ENCODE assay signal across 9 mouse cellular contexts in the genomic region with DNA sequence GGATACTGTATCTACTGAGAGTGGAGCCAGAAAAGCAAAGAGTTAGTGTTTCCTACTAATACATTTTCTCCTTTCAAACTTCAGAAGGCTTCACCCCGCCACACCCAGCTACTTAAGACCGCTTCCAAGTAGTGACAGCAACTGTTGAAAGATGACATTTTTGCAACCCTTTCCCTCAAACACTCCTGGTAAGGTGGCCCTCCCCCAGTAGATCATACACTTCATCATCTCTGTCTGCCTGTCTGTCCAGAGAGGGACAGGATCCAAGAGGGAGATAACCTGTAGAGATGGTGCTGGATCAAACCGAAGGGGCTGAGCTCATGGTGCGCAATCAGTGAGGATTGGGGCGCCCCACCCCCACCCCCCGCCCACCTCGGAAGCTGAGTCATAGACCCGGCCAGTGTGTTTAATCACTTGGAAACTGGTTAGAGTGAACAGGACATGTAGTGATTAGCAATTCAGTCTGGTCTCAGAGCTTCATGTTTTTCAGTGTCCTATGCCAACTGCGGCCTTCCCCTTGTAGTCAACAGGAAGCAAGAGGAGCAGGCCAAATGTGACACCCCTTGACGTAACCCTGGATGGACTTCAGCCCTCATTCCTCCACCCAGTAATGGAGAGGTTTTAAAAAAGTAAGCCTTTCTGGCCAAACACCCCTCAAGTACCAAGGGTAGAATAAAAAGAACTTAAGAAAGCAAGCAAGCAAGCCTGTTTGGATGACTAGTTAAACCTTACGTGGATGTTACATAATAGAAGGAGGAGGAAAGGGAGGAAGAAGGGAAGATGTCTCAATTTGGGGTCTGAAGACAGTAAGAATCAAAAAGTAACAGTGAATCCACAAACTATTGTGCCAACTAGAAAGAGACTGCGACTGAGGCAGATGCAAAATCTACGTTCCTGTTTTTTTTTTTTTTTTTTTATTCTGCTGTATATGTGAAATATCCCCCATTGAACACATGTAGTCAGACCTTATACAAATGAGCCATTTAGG.
DNase-seq lines count a peak whose midpoint lies in the region; ATAC-seq and TF ChIP-seq lines count a peak whose summit lies in the region.
"Had no signal": no experiment of that assay in that cellular context is flagged by ENCODE, and none has a peak within 500 bp of the region (broad histone marks: within the 10 kb centered on the region; RNA-seq: fewer than 3 reads in every experiment).

No protein-coding gene starts in this region.

- no peak overlapping the region for H3K9ac ChIP-seq in kidney, postnatal 0 days (ENCODE audit: low read depth, low read length)
- H3K9ac ChIP-seq in heart, embryonic 12.5 days, result no peak overlapping the region
- H3K9ac ChIP-seq in liver, postnatal 0 days (replicated peaks), result no peak overlapping the region
- H3K9ac ChIP-seq: liver, embryonic 15.5 days had no signal

- H3K4me3 ChIP-seq in kidney, postnatal 0 days (replicated peaks; ENCODE audit: low read depth, low read length), result no peak overlapping the region
- no peak overlapping the region for H3K4me3 ChIP-seq in heart, embryonic 12.5 days
- H3K4me3 ChIP-seq in liver, postnatal 0 days (ENCODE audit: low read depth, low read length), result no peak overlapping the region
- H3K4me3 ChIP-seq: liver, embryonic 15.5 days had no signal

- H3K27me3 ChIP-seq in kidney, postnatal 0 days (ENCODE audit: insufficient read depth, low read length), result no peaks in the 10 kb centered on the region
- H3K27me3 ChIP-seq in heart, embryonic 12.5 days (replicated peaks), result no peaks in the 10 kb centered on the region
- H3K27me3 ChIP-seq in liver, postnatal 0 days (ENCODE audit: insufficient read depth, low read length), result no peaks in the 10 kb centered on the region
- H3K27me3 ChIP-seq: liver, embryonic 15.5 days had no signal

- no peak for DNase-seq in kidney, postnatal 0 days (ENCODE audit: low spot score)
- no peak for DNase-seq in kidney, postnatal 14 days
- DNase-seq in R1 (ENCODE audit: low read depth, low spot score), result peak; percentile 52
- no peak for DNase-seq in liver, postnatal 0 days
- no peak for DNase-seq in thymus, postnatal 0 days (ENCODE audit: low spot score)

- no peak overlapping the region for H3K27ac ChIP-seq in kidney, postnatal 0 days
- H3K27ac ChIP-seq in heart, embryonic 12.5 days (ENCODE audit: poor library complexity, severe bottlenecking), result no peak overlapping the region
- no peak overlapping the region for H3K27ac ChIP-seq in liver, postnatal 0 days (ENCODE audit: low read depth)
- H3K27ac ChIP-seq: liver, embryonic 15.5 days had no signal

- no peak for TF ChIP-seq CTCF in kidney, postnatal 0 days (IDR thresholded peaks at IDR 0.05; ENCODE audit: low read depth)
- TF ChIP-seq CTCF in liver, postnatal 0 days (IDR thresholded peaks at IDR 0.05; ENCODE audit: low read depth), result no peak

- WGBS in kidney, postnatal 0 days, result 75% methylated on average over 13 of the region's 13 CpGs
- whole genome bisulfite sequencing in heart, embryonic 12.5 days, result 62% methylated on average over 13 of the region's 13 CpGs
- WGBS in liver, postnatal 0 days (ENCODE audit: insufficient replicate concordance), result 68% methylated on average over 13 of the region's 13 CpGs

- H3K36me3 ChIP-seq in kidney, postnatal 0 days (ENCODE audit: insufficient read depth, low read length), result no peaks in the 10 kb centered on the region
- H3K36me3 ChIP-seq in heart, embryonic 12.5 days, result no peaks in the 10 kb centered on the region
- H3K36me3 ChIP-seq in liver, postnatal 0 days (replicated peaks; ENCODE audit: insufficient read depth, low read length), result no peaks in the 10 kb centered on the region
- H3K36me3 ChIP-seq: liver, embryonic 15.5 days had no signal

- H3K4me2 ChIP-seq in kidney, postnatal 0 days (ENCODE audit: low read length), result 0 out of 2 replicates have a peak overlapping the region, but pooled peaks have one; percentile 31
- H3K4me2 ChIP-seq in heart, embryonic 12.5 days, result peak overlapping the region; percentile 54
- no peak overlapping the region for H3K4me2 ChIP-seq in liver, postnatal 0 days (ENCODE audit: low read depth, low read length)
- H3K4me2 ChIP-seq: liver, embryonic 15.5 days had no signal

- no peak for TF ChIP-seq EP300 in liver, postnatal 0 days (IDR thresholded peaks at IDR 0.05; ENCODE audit: low read depth)

- ATAC-seq in kidney, postnatal 0 days (replicated peaks; ENCODE audit: low FRiP score, low read depth), result no peak
- peak; percentile 33 for ATAC-seq in heart, embryonic 12.5 days (ENCODE audit: insufficient number of reproducible peaks, low FRiP score)
- ATAC-seq in megakaryocyte, adult 5-6 weeks (ENCODE audit: poor library complexity, severe bottlenecking), result peak; percentile 61
- no peak for ATAC-seq in frontal cortex, adult (ENCODE audit: low TSS enrichment)
- ATAC-seq in liver, postnatal 0 days, result no peak

- H3K4me1 ChIP-seq in kidney, postnatal 0 days (replicated peaks; ENCODE audit: insufficient read depth, low read length), result no peaks in the 10 kb centered on the region
- peaks cover 12% of the 10 kb centered on the region for H3K4me1 ChIP-seq in heart, embryonic 12.5 days (replicated peaks)
- H3K4me1 ChIP-seq in liver, postnatal 0 days (ENCODE audit: insufficient read depth), result no peaks in the 10 kb centered on the region
- H3K4me1 ChIP-seq: liver, embryonic 15.5 days had no signal

- no peaks in the 10 kb centered on the region for H3K9me3 ChIP-seq in kidney, postnatal 0 days (replicated peaks; ENCODE audit: low read length)
- H3K9me3 ChIP-seq in heart, embryonic 12.5 days (replicated peaks), result peaks cover 3% of the 10 kb centered on the region; the same call in 1 of the 2 replicates
- H3K9me3 ChIP-seq in liver, postnatal 0 days (ENCODE audit: low read length), result no peaks in the 10 kb centered on the region
- H3K9me3 ChIP-seq: liver, embryonic 15.5 days had no signal

Comparison
In these comparisons a context has a peak if more than half of its experiments do, and no peak if none do; other contexts are left out.
1. ATAC-seq: peak in heart, embryonic 12.5 days (single experiment) and megakaryocyte, adult 5-6 weeks (single experiment); none in kidney, postnatal 0 days (single experiment), frontal cortex, adult (single experiment) and liver, postnatal 0 days (single experiment).